Mouse (Mus musculus) CH12.LX (cell line): Measurements from ENCODE around the gene Mis18a. TPM values are rescaled to one million over a fixed set of nuclear protein-coding genes. Genes with fewer than 3 reads are reported as not detected.

Source experiments
- DNase-seq: peaks from one replicate; pipeline ENCODE4 v3.0.0-alpha.2; 2013; ENCODE audit errors: extremely low read depth
- H3K27ac ChIP-seq: 2 replicates; pipeline ENCODE4 v1.5.1; 2012; ENCODE audit warnings: low read depth, mild to moderate bottlenecking, control low read depth, moderate library complexity; ENCODE audit not compliant: insufficient read depth
- H3K27me3 ChIP-seq: replicated peaks from 2 replicates; pipeline ENCODE3; 2012; ENCODE audit warnings: inconsistent platforms
- H3K36me3 ChIP-seq, 2 experiments: replicated peaks in 1 of 2; 2 replicates each; pipeline versions ENCODE3 to v1.6.1; 2012; ENCODE audit warnings: inconsistent platforms in 1 of 2, low read length in 1 of 2, mild to moderate bottlenecking in 1 of 2, mixed read lengths in 1 of 2, moderate library complexity in 1 of 2; ENCODE audit not compliant: control insufficient read depth in 1 of 2, insufficient read depth in 1 of 2
- H3K4me1 ChIP-seq, 2 experiments: 2 replicates each; pipeline ENCODE4 v1.6.1; 2012; ENCODE audit warnings: inconsistent platforms in 1 of 2, moderate library complexity in 1 of 2; ENCODE audit not compliant: insufficient read depth in 2 of 2, control insufficient read depth in 1 of 2
- H3K4me2 ChIP-seq: 2 replicates; pipeline ENCODE4 v1.6.1; 2012; ENCODE audit warnings: low read depth, mild to moderate bottlenecking, control low read depth; ENCODE audit not compliant: poor library complexity, insufficient read depth, severe bottlenecking
- H3K4me3 ChIP-seq, 3 experiments: fragments of 150-350 bp in 1 of 3; sonication (generic) in 1 of 3; replicated peaks in 1 of 3; 2 replicates each; pipeline versions ENCODE3 to v1.5.1; 2011 to 2012; ENCODE audit warnings: low read depth in 2 of 3, low read length in 2 of 3, mild to moderate bottlenecking in 2 of 3, moderate library complexity in 2 of 3, control low read depth in 1 of 3, improper control_type of control experiment in 1 of 3, inconsistent platforms in 1 of 3, mixed read lengths in 1 of 3; ENCODE audit not compliant: poor library complexity in 1 of 3
- H3K79me2 ChIP-seq: replicated peaks from 2 replicates; pipeline ENCODE4 v1.6.1; 2012; ENCODE audit warnings: mild to moderate bottlenecking, moderate library complexity; ENCODE audit not compliant: control insufficient read depth, poor library complexity, insufficient read depth, severe bottlenecking; ENCODE audit errors: extremely low read depth
- H3K9ac ChIP-seq: 2 replicates; pipeline ENCODE4 v1.6.1; 2012; ENCODE audit warnings: low read depth, mild to moderate bottlenecking, control low read depth, moderate library complexity; ENCODE audit not compliant: insufficient read depth
- H3K9me3 ChIP-seq: replicated peaks from 2 replicates; pipeline ENCODE3; 2012; ENCODE audit warnings: low read length, inconsistent platforms, mixed read lengths
- BHLHE40 ChIP-seq: IDR thresholded peaks from 2 replicates; pipeline ENCODE4 v1.6.1; 2011; ENCODE audit warnings: mild to moderate bottlenecking, low read depth, low read length, improper control_type of control experiment
- CHD1 ChIP-seq: IDR thresholded peaks from 2 replicates; pipeline ENCODE4 v1.6.1; 2012; ENCODE audit warnings: low read depth, low read length, improper control_type of control experiment, inconsistent platforms
- CHD2 ChIP-seq: IDR thresholded peaks from 2 replicates; pipeline ENCODE4 v1.6.1; 2011; ENCODE audit warnings: low read length, improper control_type of control experiment
- E2F4 ChIP-seq: IDR thresholded peaks from 2 replicates; pipeline ENCODE4 v1.6.1; 2011; ENCODE audit warnings: low read depth, low read length, improper control_type of control experiment; ENCODE audit not compliant: insufficient replicate concordance
- ETS1 ChIP-seq: conservative IDR thresholded peaks from 2 replicates; pipeline ENCODE4 v1.6.1; 2012; ENCODE audit warnings: low read depth, mild to moderate bottlenecking, inconsistent platforms, low read length, improper control_type of control experiment, moderate library complexity
- GABPA ChIP-seq: IDR thresholded peaks from 2 replicates; pipeline ENCODE4 v1.6.1; 2012; ENCODE audit warnings: low read depth, low read length, improper control_type of control experiment, inconsistent platforms; ENCODE audit not compliant: insufficient replicate concordance
- IRF4 ChIP-seq: IDR thresholded peaks from 2 replicates; pipeline ENCODE4 v1.6.1; 2014; ENCODE audit warnings: low read depth, mild to moderate bottlenecking, inconsistent platforms, low read length, improper control_type of control experiment
- JUN ChIP-seq: IDR thresholded peaks from 2 replicates; pipeline ENCODE4 v1.6.1; 2011; ENCODE audit warnings: low read depth, mild to moderate bottlenecking, low read length, improper control_type of control experiment, moderate library complexity; ENCODE audit not compliant: insufficient read depth
- JUND ChIP-seq: conservative IDR thresholded peaks from 2 replicates; pipeline ENCODE4 v1.6.1; 2011; ENCODE audit warnings: low read depth, low read length, improper control_type of control experiment
- KAT2A ChIP-seq: IDR thresholded peaks from 2 replicates; pipeline ENCODE4 v1.6.1; 2012; ENCODE audit warnings: low read length, improper control_type of control experiment, inconsistent platforms; ENCODE audit not compliant: insufficient replicate concordance
- MAFK ChIP-seq: IDR thresholded peaks from 2 replicates; pipeline ENCODE4 v1.6.1; 2011; ENCODE audit warnings: low read length, improper control_type of control experiment; ENCODE audit not compliant: insufficient replicate concordance
- MAX ChIP-seq: IDR thresholded peaks from 2 replicates; pipeline ENCODE4 v1.6.1; 2011; ENCODE audit warnings: low read length, improper control_type of control experiment
- MAZ ChIP-seq: IDR thresholded peaks from 2 replicates; pipeline ENCODE4 v1.6.1; 2012; ENCODE audit warnings: low read depth, mild to moderate bottlenecking, inconsistent platforms, low read length, improper control_type of control experiment, moderate library complexity
- MEF2A ChIP-seq: IDR thresholded peaks from 2 replicates; pipeline ENCODE4 v1.6.1; 2014; ENCODE audit warnings: low read depth, mild to moderate bottlenecking, inconsistent platforms, low read length, improper control_type of control experiment, borderline replicate concordance
- MXI1 ChIP-seq: IDR thresholded peaks from 2 replicates; pipeline ENCODE4 v1.6.1; 2011; ENCODE audit warnings: mild to moderate bottlenecking, low read depth, low read length, improper control_type of control experiment
- NELFE ChIP-seq: IDR thresholded peaks from 2 replicates; pipeline ENCODE4 v1.6.1; 2011; ENCODE audit warnings: low read depth, low read length, improper control_type of control experiment
- NRF1 ChIP-seq: IDR thresholded peaks from 2 replicates; pipeline ENCODE4 v1.6.1; 2014; ENCODE audit warnings: low read depth, mild to moderate bottlenecking, inconsistent platforms, low read length, improper control_type of control experiment, moderate library complexity
- POLR2A ChIP-seq: IDR thresholded peaks from 2 replicates; pipeline ENCODE4 v1.6.1; 2011; ENCODE audit warnings: low read depth, mild to moderate bottlenecking, improper control_type of control experiment, low read length
- POLR2AphosphoS2 ChIP-seq: IDR thresholded peaks from 2 replicates; pipeline ENCODE4 v1.6.1; 2011; ENCODE audit warnings: low read depth, low read length, improper control_type of control experiment
- RCOR1 ChIP-seq: conservative IDR thresholded peaks from 2 replicates; pipeline ENCODE4 v1.6.1; 2012; ENCODE audit warnings: low read depth, mild to moderate bottlenecking, inconsistent platforms, low read length, improper control_type of control experiment
- SMC3 ChIP-seq: IDR thresholded peaks from 2 replicates; pipeline ENCODE4 v1.6.1; 2011; ENCODE audit warnings: low read depth, low read length, improper control_type of control experiment
- TBP ChIP-seq: conservative IDR thresholded peaks from 2 replicates; pipeline ENCODE4 v1.6.1; 2011; ENCODE audit warnings: low read depth, low read length, improper control_type of control experiment
- TCF12 ChIP-seq: IDR thresholded peaks from 2 replicates; pipeline ENCODE4 v1.6.1; 2014; ENCODE audit warnings: low read depth, mild to moderate bottlenecking, inconsistent platforms, low read length, improper control_type of control experiment
- UBTF ChIP-seq: IDR thresholded peaks from 2 replicates; pipeline ENCODE4 v1.6.1; 2012; ENCODE audit warnings: low read depth, mild to moderate bottlenecking, inconsistent platforms, low read length, improper control_type of control experiment, moderate library complexity
- USF1 ChIP-seq: IDR thresholded peaks from 2 replicates; pipeline ENCODE4 v1.6.1; 2014; ENCODE audit warnings: low read depth, mild to moderate bottlenecking, inconsistent platforms, low read length, improper control_type of control experiment
- USF2 ChIP-seq: conservative IDR thresholded peaks from 2 replicates; pipeline ENCODE4 v1.6.1; 2011; ENCODE audit warnings: low read depth, low read length, improper control_type of control experiment
- ZKSCAN1 ChIP-seq: IDR thresholded peaks from 2 replicates; pipeline ENCODE4 v1.6.1; 2012; ENCODE audit warnings: low read depth, inconsistent platforms, low read length, improper control_type of control experiment, borderline replicate concordance
- ZNF384 ChIP-seq: IDR thresholded peaks from 2 replicates; pipeline ENCODE4 v1.6.1; 2012; ENCODE audit warnings: low read depth, low read length, improper control_type of control experiment, inconsistent platforms
- dilution Hi-C: fragments of 300-500 bp; cut with MboI; formaldehyde crosslinking; loops from 2 replicates; pipeline ENCODE4 v1.14.3; 2020; ENCODE audit warnings: low sequenced_read_pairs; ENCODE audit not compliant: extremely low pct_unique_long_range_greater_than_20kb, extremely low pct_ligation_motif_present
- in situ Hi-C: fragments of 300-500 bp; cut with MboI; formaldehyde crosslinking; loops from 3 replicates; pipeline ENCODE4 v1.14.3; 2019; ENCODE audit warnings: low sequenced_read_pairs, low pct_ligation_motif_present, low pct_unique_long_range_greater_than_20kb, mixed read lengths
- polyA plus RNA-seq: library from polyadenylated mRNA; unstranded; fragments of >175 nt; gene quantifications from 2 replicates; pipeline ENCODE4 v1.2.1, GENCODE M21; 2012; ENCODE audit warnings: low read depth; ENCODE audit not compliant: insufficient read length
- total RNA-seq, 2 experiments: library from RNA; depleted of rRNA; stranded (reverse); fragments of 300-350 nt in 1 of 2; fragments of >200 nt in 1 of 2; gene quantifications; 2 replicates each; pipeline ENCODE4 v1.2.3; 2012 to 2014

The Mis18a gene
- total and polyA plus RNA-seq, 3 experiments = 40.5 to 113 (median 49.0) TPM

GRCm38 (mm10) chr16:90775946-90776520 is 48.8 kb upstream of the Mis18a start:
- Histone ChIP-seq H3K4me2 (no peak overlapping the region), H3K4me1 (no peaks in the 10 kb centered on the region), H3K9ac (no peak overlapping the region), H3K9me3 (no peaks in the 10 kb centered on the region), H3K27me3 (no peaks in the 10 kb centered on the region), H3K27ac (no peak overlapping the region), H3K4me3 (no peak overlapping the region), H3K79me2 (no peaks in the 10 kb centered on the region), H3K36me3 (peaks cover 96 to 100% of the 10 kb centered on the region in 2 experiments)
- in situ Hi-C loops = no loop called here
- dilution Hi-C loops = no loop called here
- no peak for DNase-seq
- TF ChIP-seq NELFE (no peak), MAZ (no peak), MAFK (no peak), ZNF384 (no peak), POLR2A (no peak), RCOR1 (no peak), MEF2A (no peak), BHLHE40 (no peak), GABPA (no peak), CHD1 (no peak), TBP (no peak), USF1 (no peak), UBTF (no peak), TCF12 (no peak), E2F4 (no peak), KAT2A (no peak), ETS1 (no peak)

- in situ Hi-C loops = no loop called here
- no peak for DNase-seq
- no peaks in the 10 kb centered on the region for H3K4me1 ChIP-seq
- H3K36me3 ChIP-seq = peaks cover 92 to 100% of the 10 kb centered on the region in 2 experiments
- TF ChIP-seq POLR2A (no peak), MXI1 (no peak), ETS1 (no peak), IRF4 (no peak), MAX (no peak), JUN (no peak), MEF2A (no peak), GABPA (no peak), NRF1 (no peak), CHD2 (no peak), USF2 (no peak), MAFK (no peak), JUND (no peak), TBP (no peak), SMC3 (no peak), POLR2AphosphoS2 (no peak), ZKSCAN1 (no peak), MAZ (no peak), USF1 (no peak)
- H3K27ac ChIP-seq = no peak overlapping the region
- H3K4me3 ChIP-seq = no peak overlapping the region
- H3K9me3 ChIP-seq = no peaks in the 10 kb centered on the region
- H3K27me3 ChIP-seq = no peaks in the 10 kb centered on the region
- no peak overlapping the region for H3K4me2 ChIP-seq
- H3K79me2 ChIP-seq = no peaks in the 10 kb centered on the region
- dilution Hi-C loops = no loop called here
- no peak overlapping the region for H3K9ac ChIP-seq
Measured at GRCm38 (mm10) chr16:90774646-90775045, 47.4 kb upstream of the Mis18a start.
